Comparison of ENCODE assay signal across 27 mouse cellular contexts in genomic region chr3:154573666-154574065, GRCm38 (mm10). TPM values are rescaled to one million over a fixed set of nuclear protein-coding genes. Genes with fewer than 3 reads are reported as not detected.
DNase-seq lines count a peak whose midpoint lies in the region; ATAC-seq and TF ChIP-seq lines count a peak whose summit lies in the region.
"Had no signal": no experiment of that assay in that cellular context is flagged by ENCODE, and none has a peak within 500 bp of the region (broad histone marks: within the 10 kb centered on the region; RNA-seq: fewer than 3 reads in every experiment).

No protein-coding gene starts in this region.

- WGBS in stomach, postnatal 0 days: 40% methylated on average over 6 of the region's 6 CpGs

- H3K4me2 ChIP-seq in stomach, postnatal 0 days (replicated peaks; ENCODE audit: low read depth): no peak overlapping the region
- H3K4me2 ChIP-seq: embryonic facial prominence, embryonic 12.5 days; embryonic facial prominence, embryonic 15.5 days; heart, embryonic 12.5 days; heart, embryonic 15.5 days; hindbrain, embryonic 14.5 days had no signal

- no peak overlapping the region for H3K4me3 ChIP-seq in stomach, postnatal 0 days (ENCODE audit: low read depth, low read length)
- H3K4me3 ChIP-seq: embryonic facial prominence, embryonic 12.5 days; embryonic facial prominence, embryonic 15.5 days; gastrocnemius, adult 2 months; heart, embryonic 12.5 days; heart, embryonic 15.5 days had no signal

- H3K9me3 ChIP-seq in stomach, postnatal 0 days (ENCODE audit: control insufficient read depth, low read length): no peaks in the 10 kb centered on the region
- H3K9me3 ChIP-seq: embryonic facial prominence, embryonic 12.5 days; embryonic facial prominence, embryonic 15.5 days; G1E; heart, embryonic 12.5 days; heart, embryonic 15.5 days had no signal

- H3K27me3 ChIP-seq in stomach, postnatal 0 days (ENCODE audit: control insufficient read depth, insufficient read depth, low read length): no peaks in the 10 kb centered on the region
- H3K27me3 ChIP-seq: embryonic facial prominence, embryonic 12.5 days had no signal

- H3K36me3 ChIP-seq in stomach, postnatal 0 days (ENCODE audit: control insufficient read depth, insufficient read depth, low read length): no peaks in the 10 kb centered on the region
- H3K36me3 ChIP-seq: heart, embryonic 15.5 days had no signal

- intact Hi-C loops in heart, postnatal 25 days (cut with DNase I): loop anchor here (5.0 kb wide), 1 partner anchor 246 kb away; no protein-coding TSS in a partner anchor
- intact Hi-C loops in left cerebral cortex, postnatal 25 days (cut with DNase I): loop anchor here (5.0 kb wide), 1 partner anchor 611 kb away; no protein-coding TSS in a partner anchor

- H3K27ac ChIP-seq in stomach, postnatal 0 days (replicated peaks): no peak overlapping the region
- H3K27ac ChIP-seq: embryonic facial prominence, embryonic 12.5 days; embryonic facial prominence, embryonic 15.5 days; gastrocnemius, adult 2 months; heart, embryonic 15.5 days; hindbrain, embryonic 14.5 days; hindbrain, postnatal 0 days had no signal

- no peak for TF ChIP-seq EP300 in stomach, postnatal 0 days (optimal IDR thresholded peaks at IDR 0.05)

- no peak for ATAC-seq in stomach, postnatal 0 days (ENCODE audit: low FRiP score, low TSS enrichment)
- ATAC-seq: forebrain, embryonic 14.5 days; forebrain, postnatal 0 days; hindbrain, postnatal 0 days had no signal

- H3K9ac ChIP-seq in stomach, postnatal 0 days (ENCODE audit: low read length): no peak overlapping the region
- H3K9ac ChIP-seq: embryonic facial prominence, embryonic 12.5 days; embryonic facial prominence, embryonic 15.5 days; forebrain, postnatal 0 days; heart, embryonic 12.5 days; heart, embryonic 15.5 days; hindbrain, embryonic 14.5 days had no signal

- no peaks in the 10 kb centered on the region for H3K4me1 ChIP-seq in stomach, postnatal 0 days (replicated peaks; ENCODE audit: control insufficient read depth, insufficient read depth)
- H3K4me1 ChIP-seq: embryonic facial prominence, embryonic 12.5 days had no signal

- DNase-seq in heart, adult 11 months: peak; percentile 23
- no peak for DNase-seq in heart, postnatal 25 days (ENCODE audit: low spot score)
- peak; percentile 19 for DNase-seq in lung, postnatal 36 days
- DNase-seq in lung, postnatal 4 days: no peak
- peak; percentile 75 for DNase-seq in NIH3T3 (ENCODE audit: low read depth)
- DNase-seq in stomach, postnatal 0 days (ENCODE audit: low spot score): peak; percentile 10
- no peak for DNase-seq in left cerebral cortex, postnatal 25 days (ENCODE audit: low spot score in 2 of 2)
- DNase-seq in embryo, embryonic 10 days (ENCODE audit: low spot score): no peak
- DNase-seq: adrenal gland, adult 8-10 months; adrenal gland, postnatal 25 days; cerebellum, adult 11-12 months; cerebellum, adult 8-10 months; cerebellum, postnatal 14 days; forebrain, postnatal 0 days; gastrocnemius, adult 2 months; gastrocnemius, postnatal 14 days; heart, adult 18-20 months; heart, postnatal 10 days; heart, postnatal 4 days had no signal

- no peak for TF ChIP-seq CTCF in stomach, postnatal 0 days (IDR thresholded peaks at IDR 0.05; ENCODE audit: low read depth)

RNA-seq across cellular contexts. Expression of gene Cryz, which starts 22.8 kb away (rescaled TPM):
- 10 to 100 TPM; 16.4 to 18.8 TPM for total RNA-seq in heart, postnatal 25 days (2021)
- 7.9 and 8.2 TPM in 2 replicates for polyA plus RNA-seq in stomach, postnatal 0 days (2015; fragmentation: Nextera tagmentation; extraction: Ambion mirVana)
- 10 to 100 TPM; 19.2 TPM for total RNA-seq in left cerebral cortex, postnatal 25 days (2021)

RNA-seq across cellular contexts. Expression of gene Tyw3, which starts 23.2 kb away (rescaled TPM):
- total RNA-seq in heart, postnatal 25 days (2021): 1 to 10 TPM; 5.1 to 6.6 TPM
- 3.9 and 5.5 TPM in 2 replicates for polyA plus RNA-seq in stomach, postnatal 0 days (2015; fragmentation: Nextera tagmentation; extraction: Ambion mirVana)
- 10 to 100 TPM; 12.0 to 14.9 TPM for total RNA-seq in left cerebral cortex, postnatal 25 days (2021)

Comparison
In these comparisons a context has a peak if more than half of its experiments do, and no peak if none do; other contexts are left out.
1. DNase-seq: peak in heart, adult 11 months (single experiment), lung, postnatal 36 days (single experiment), NIH3T3 (single experiment) and stomach, postnatal 0 days (single experiment); none in heart, postnatal 25 days (single experiment), lung, postnatal 4 days (0 of 2), left cerebral cortex, postnatal 25 days (0 of 2) and embryo, embryonic 10 days (single experiment).